Mouse (Mus musculus): Measurements from ENCODE around the gene C330021F23Rik. TPM values are rescaled to one million over a fixed set of nuclear protein-coding genes. Genes with fewer than 3 reads are reported as not detected.

Gene C330021F23Rik
- total RNA-seq, 2 experiments from 2014 or later = 0.43 to 0.51 TPM

DNA sequence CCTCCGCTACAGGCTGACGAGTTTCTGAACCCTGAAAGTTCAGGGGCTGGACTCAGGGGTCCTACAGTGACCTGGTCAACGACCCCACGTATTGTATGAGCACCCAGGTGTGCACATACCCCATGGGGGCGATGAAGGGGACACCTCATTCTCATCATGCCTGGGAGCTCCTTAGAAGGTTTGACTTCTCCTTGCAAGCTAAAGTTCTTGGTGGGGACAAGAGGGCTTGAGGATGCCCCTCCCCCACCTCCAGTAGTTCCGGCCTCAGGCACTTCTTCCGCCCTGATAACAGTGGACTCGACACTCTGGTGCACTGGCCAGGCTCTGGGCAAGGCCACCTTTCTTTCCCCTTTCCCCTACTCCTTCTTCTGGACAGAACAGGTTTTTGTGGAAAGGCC, 63.7 kb downstream of the C330021F23Rik start:
- intact Hi-C loops (cut with DNase I) = no loop called here
- DNase-seq = no peak

Other genes starting within 250 kb of the C330021F23Rik start
- 1 to 10 TPM in 1 of 2 experiments, under 1 TPM in 1; 0.79 to 1.7 TPM for gene A430078G23Rik, start 214.6 kb upstream of the C330021F23Rik start, total RNA-seq (2021)
- 10 to 100 TPM; 20.5 to 21.4 TPM for gene Arhgef18, start 175.0 kb upstream of the C330021F23Rik start, total RNA-seq (2021)
- 1 to 10 TPM; 3.0 to 3.5 TPM for gene Pex11g, start 100.3 kb upstream of the C330021F23Rik start, total RNA-seq (2021)
- not detected for gene Tex45, start 97.1 kb upstream of the C330021F23Rik start, total RNA-seq (2021)
- gene Zfp358, start 74.9 kb upstream of the C330021F23Rik start, total RNA-seq (2021) = 10 to 100 TPM; 25.1 to 26.3 TPM
- 10 to 100 TPM; 23.8 to 26.4 TPM for gene Mcoln1, start 67.5 kb upstream of the C330021F23Rik start, total RNA-seq (2021)
- gene Pnpla6, start 52.6 kb upstream of the C330021F23Rik start, total RNA-seq (2021) = 10 to 100 TPM; 12.3 to 14.0 TPM
- 1 to 10 TPM in 1 of 2 experiments, under 1 TPM in 1; 0.37 to 1.8 TPM for gene Camsap3, start 19.3 kb downstream of the C330021F23Rik start, total RNA-seq (2021)
- gene Xab2, start 53.3 kb downstream of the C330021F23Rik start, total RNA-seq (2021) = 10 to 100 TPM; 18.4 to 19.3 TPM
- gene Pet100, start 53.6 kb downstream of the C330021F23Rik start, total RNA-seq (2021) = 10 to 100 TPM; 61.7 to 66.4 TPM
- gene Pcp2, start 57.6 kb downstream of the C330021F23Rik start, total RNA-seq (2021) = not detected
- 10 to 100 TPM in 1 of 2 experiments, 1 to 10 TPM in 1; 7.7 to 10.1 TPM for gene Stxbp2, start 63.0 kb downstream of the C330021F23Rik start, total RNA-seq (2021)
- gene Retn, start 87.8 kb downstream of the C330021F23Rik start, total RNA-seq (2021) = 1 to 10 TPM; 1.7 to 5.2 TPM
- under 1 TPM in 1 of 2 experiments, not detected in 1; 0.29 TPM for gene Mcemp1, start 97.8 kb downstream of the C330021F23Rik start, total RNA-seq (2021)
- gene Fcor, start 104.4 kb downstream of the C330021F23Rik start, total RNA-seq (2021) = 1 to 10 TPM in 1 of 2 experiments, under 1 TPM in 1; 0.90 to 1.5 TPM
- gene Trappc5, start 108.3 kb downstream of the C330021F23Rik start, total RNA-seq (2021) = 10 to 100 TPM; 16.6 to 18.0 TPM
- gene Fcer2a, start 126.2 kb downstream of the C330021F23Rik start, total RNA-seq (2021) = under 1 TPM in 1 of 2 experiments, not detected in 1; 0.34 TPM
- gene Clec4g, start 152.7 kb downstream of the C330021F23Rik start, total RNA-seq (2021) = 1 to 10 TPM in 1 of 2 experiments, under 1 TPM in 1; 0.68 to 1.2 TPM
- under 1 TPM; 0.19 to 0.27 TPM for gene Cd209a, start 181.0 kb downstream of the C330021F23Rik start, total RNA-seq (2021)